Mouse (Mus musculus) left cerebral cortex, postnatal 36 days (tissue): ENCODE data around the gene A830018L16Rik. TPM values are rescaled to one million over a fixed set of nuclear protein-coding genes. Genes with fewer than 3 reads are reported as not detected.
"Not testable (repeated sequence)": the region's sequence is repeated elsewhere in the genome, so short reads cannot be mapped to it uniquely, and the experiment has no call there.

Source experiments
- DNase-seq, 2 experiments: peaks; one replicate each; pipeline ENCODE4 v3.0.0; 2021 to 2022; ENCODE audit warnings: low spot score in 2 of 2, mixed read lengths in 1 of 2
- intact Hi-C: fragments of 180-260 bp; cut with DNase I; formaldehyde crosslinking; loops from one replicate; pipeline ENCODE4 v1.15.1; 2025
- total RNA-seq, 2 experiments: library from RNA; stranded (reverse); gene quantifications; 2 replicates each; pipeline ENCODE4 v1.2.3; 2021

The A830018L16Rik gene
- total RNA-seq = 100 to 1,000 TPM; 103 to 110 TPM

- peak; percentile 83 to 89 for DNase-seq
- intact Hi-C loops = no loop called here
Measured at GRCm38 (mm10) chr1:11413894-11414556, at the start of gene A830018L16Rik. Gene A830018L16Rik (plus strand): TSS chr1:11414105.

- DNase-seq = no peak
- intact Hi-C loops = no loop called here
Measured at GRCm38 (mm10) chr1:11385846-11386245, 28.1 kb upstream of the A830018L16Rik start.

- intact Hi-C loops = no loop called here
- no peak for DNase-seq
Measured at GRCm38 (mm10) chr1:11395408-11395807, 18.5 kb upstream of the A830018L16Rik start.

- intact Hi-C loops = no loop called here
- DNase-seq = no peak
Measured at GRCm38 (mm10) chr1:11395996-11396736, 17.7 kb upstream of the A830018L16Rik start.

GRCm38 (mm10) chr1:11401159-11401558 is 12.7 kb upstream of the A830018L16Rik start:
- DNase-seq = no peak
- intact Hi-C loops = no loop called here

GRCm38 (mm10) chr1:11405527-11405926 is 8.4 kb upstream of the A830018L16Rik start:
- no peak for DNase-seq
- intact Hi-C loops = no loop called here

- DNase-seq = no peak
- intact Hi-C loops = no loop called here
Measured at GRCm38 (mm10) chr1:11406026-11406425, 7.9 kb upstream of the A830018L16Rik start.

- intact Hi-C loops = no loop called here
Measured at GRCm38 (mm10) chr1:11414560-11414959, 655 bp downstream of the A830018L16Rik start.

GRCm38 (mm10) chr1:11427310-11427709 is 13.4 kb downstream of the A830018L16Rik start:
- intact Hi-C loops = no loop called here
- DNase-seq = no peak

More at GRCm38 (mm10) chr1:11414560-11414959, 655 bp downstream of the A830018L16Rik start:
- peak in 1 of 2 experiments; percentile 15 for DNase-seq

- intact Hi-C loops = no loop called here
- no peak for DNase-seq
Measured at GRCm38 (mm10) chr1:11458353-11458752, 44.4 kb downstream of the A830018L16Rik start.

GRCm38 (mm10) chr1:11466325-11466724 is 52.4 kb downstream of the A830018L16Rik start:
- DNase-seq = no peak
- intact Hi-C loops = no loop called here

- intact Hi-C loops = no loop called here
- DNase-seq = no peak
Measured at GRCm38 (mm10) chr1:11467065-11467643, 53.2 kb downstream of the A830018L16Rik start.

- intact Hi-C loops = no loop called here
- no peak for DNase-seq
Measured at GRCm38 (mm10) chr1:11492936-11493335, 79.0 kb downstream of the A830018L16Rik start.

GRCm38 (mm10) chr1:11501556-11501955 is 87.7 kb downstream of the A830018L16Rik start:
- no peak for DNase-seq
- intact Hi-C loops = no loop called here

GRCm38 (mm10) chr1:11549810-11550209 is 135.9 kb downstream of the A830018L16Rik start:
- intact Hi-C loops, DNase-seq: not testable (repeated sequence)

GRCm38 (mm10) chr1:11565309-11565708 is 151.4 kb downstream of the A830018L16Rik start:
- intact Hi-C loops = loop anchor here (5.0 kb wide), 1 partner anchor 728 kb away; no protein-coding TSS in a partner anchor
- DNase-seq = peak in 1 of 2 experiments; percentile 22

GRCm38 (mm10) chr1:11566730-11567129 is 152.8 kb downstream of the A830018L16Rik start:
- DNase-seq = no peak
- intact Hi-C loops = loop anchor here (5.0 kb wide), 1 partner anchor 729 kb away; no protein-coding TSS in a partner anchor

- no peak for DNase-seq
- intact Hi-C loops = loop anchor here (5.0 kb wide), 1 partner anchor 730 kb away; no protein-coding TSS in a partner anchor
Measured at GRCm38 (mm10) chr1:11567300-11567885, 153.5 kb downstream of the A830018L16Rik start.

- no peak for DNase-seq
- intact Hi-C loops = no loop called here
Measured at GRCm38 (mm10) chr1:11570274-11570673, 156.4 kb downstream of the A830018L16Rik start.

- intact Hi-C loops = no loop called here
- peak; percentile 18 to 31 for DNase-seq
Measured at GRCm38 (mm10) chr1:11573462-11573861, 159.6 kb downstream of the A830018L16Rik start.
